Comparison of ENCODE assay signal across 20 mouse cellular contexts in genomic region chr5:91848528-91848927, GRCm38 (mm10).
"Had no signal": no experiment of that assay in that cellular context is flagged by ENCODE, and none has a peak within 500 bp of the region (broad histone marks: within the 10 kb centered on the region; RNA-seq: fewer than 3 reads in every experiment).

No protein-coding gene starts in this region.

- H3K4me3 ChIP-seq: left cerebral cortex, adult 2 months; lung, embryonic 15.5 days; megakaryocyte, embryonic 14.5 days; midbrain, embryonic 12.5 days; myocyte; neural tube, embryonic 13.5 days had no signal

- ATAC-seq: intestine, embryonic 16.5 days; midbrain, embryonic 16.5 days had no signal

- H3K36me3 ChIP-seq: lung, embryonic 15.5 days; midbrain, embryonic 12.5 days; neural tube, embryonic 13.5 days had no signal

- H3K9ac ChIP-seq: lung, embryonic 15.5 days; midbrain, embryonic 12.5 days; neural tube, embryonic 13.5 days had no signal

- H3K27ac ChIP-seq: left cerebral cortex, adult 2 months; lung, embryonic 15.5 days; midbrain, embryonic 12.5 days; neural tube, embryonic 13.5 days; stomach, postnatal 0 days had no signal

- H3K4me1 ChIP-seq: midbrain, embryonic 12.5 days; neural tube, embryonic 13.5 days had no signal

- DNase-seq: kidney, adult 18-20 months; kidney, adult 9 months; kidney, postnatal 14 days; kidney, postnatal 4 days; layer of hippocampus, adult 9-11 months; lung, adult 18-20 months; lung, postnatal 10 days; lung, postnatal 36 days; thymus, adult 2 months; thymus, postnatal 14 days; thymus, postnatal 4 days had no signal

- H3K4me2 ChIP-seq: lung, embryonic 15.5 days; midbrain, embryonic 12.5 days; neural tube, embryonic 13.5 days had no signal

- H3K27me3 ChIP-seq: lung, embryonic 15.5 days; megakaryocyte, embryonic 14.5 days; midbrain, embryonic 12.5 days; neural tube, embryonic 13.5 days had no signal

- H3K9me3 ChIP-seq: lung, embryonic 15.5 days; midbrain, embryonic 12.5 days; neural tube, embryonic 13.5 days had no signal
